Mouse (Mus musculus) embryonic facial prominence, embryonic 11.5 days (tissue): ENCODE data around the gene Negr1. TPM values are rescaled to one million over a fixed set of nuclear protein-coding genes. Genes with fewer than 3 reads are reported as not detected.

Experiments used
- ATAC-seq: fragments of 200-750 bp; cut with Nextera tagmentation; replicated peaks from 2 replicates; pipeline ENCODE4 v1.8.0; 2017; ENCODE audit warnings: low read depth; ENCODE audit not compliant: insufficient number of reproducible peaks, low FRiP score, low TSS enrichment
- DNase-seq: peaks from one replicate; pipeline ENCODE4 v3.0.0-alpha.2; 2015; ENCODE audit warnings: low spot score
- H3K27ac ChIP-seq: fragments of 300-500 bp; sonication (generic); replicated peaks from 2 replicates; pipeline ENCODE4 v1.5.1; 2014; ENCODE audit warnings: mild to moderate bottlenecking, low read depth, low read length, control low read depth
- H3K27me3 ChIP-seq: fragments of 300-500 bp; sonication (generic); 2 replicates; pipeline ENCODE4 v1.6.1; 2014; ENCODE audit warnings: mild to moderate bottlenecking, low read length, moderate library complexity, mixed read lengths; ENCODE audit not compliant: control insufficient read depth, insufficient read depth
- H3K36me3 ChIP-seq: fragments of 300-500 bp; sonication (generic); replicated peaks from 2 replicates; pipeline ENCODE4 v1.6.1; 2014; ENCODE audit warnings: low read depth, mild to moderate bottlenecking, low read length, moderate library complexity, mixed read lengths; ENCODE audit not compliant: control insufficient read depth, insufficient read depth
- H3K4me1 ChIP-seq: fragments of 300-500 bp; sonication (generic); 2 replicates; pipeline ENCODE4 v1.6.1; 2014; ENCODE audit warnings: low read length, mixed read lengths; ENCODE audit not compliant: control insufficient read depth, insufficient read depth
- H3K4me2 ChIP-seq: fragments of 300-500 bp; sonication (generic); 2 replicates; pipeline ENCODE4 v1.6.1; 2014; ENCODE audit warnings: low read depth, mild to moderate bottlenecking, control low read depth, low read length, moderate library complexity
- H3K4me3 ChIP-seq: fragments of 300-500 bp; sonication (generic); 2 replicates; pipeline ENCODE4 v1.5.1; 2014; ENCODE audit warnings: low read depth, low read length, control low read depth
- H3K9ac ChIP-seq: fragments of 300-500 bp; sonication (generic); replicated peaks from 2 replicates; pipeline ENCODE4 v1.6.1; 2014; ENCODE audit warnings: mild to moderate bottlenecking, control low read depth, low read length
- H3K9me3 ChIP-seq: fragments of 300-500 bp; sonication (generic); replicated peaks from 2 replicates; pipeline ENCODE4 v1.6.1; 2016; ENCODE audit warnings: mild to moderate bottlenecking, low read length, inconsistent platforms, mixed read lengths; ENCODE audit not compliant: control insufficient read depth
- WGBS: fragments of 180-500 bp; shearing (Covaris S2); extraction: QIAGEN DNeasy Blood & Tissue Kit; methylation state at CpG from one replicate; pipeline ENCODE4 v1.1.7; 2014; 5-methylcytosine and 5-hydroxymethylcytosine counted together
- polyA plus RNA-seq: library from polyadenylated mRNA; unstranded; fragments of >200 nt; fragmentation: Nextera tagmentation; extraction: Ambion mirVana; gene quantifications from 2 replicates; pipeline ENCODE4 v1.2.1, GENCODE M21; 2014

The Negr1 gene
- polyA plus RNA-seq, 1 experiment from 2014 or later = 3.4 TPM

- no peak overlapping the region for H3K4me2 ChIP-seq
- H3K9me3 ChIP-seq = no peaks in the 10 kb centered on the region
- WGBS = 75% methylated on average over 6 of the region's 6 CpGs
- ATAC-seq (no peak), DNase-seq (no peak)
- no peaks in the 10 kb centered on the region for H3K4me1 ChIP-seq
- no peaks in the 10 kb centered on the region for H3K36me3 ChIP-seq
- no peak overlapping the region for H3K9ac ChIP-seq
- H3K27me3 ChIP-seq = no peaks in the 10 kb centered on the region
- no peak overlapping the region for H3K4me3 ChIP-seq
- no peak overlapping the region for H3K27ac ChIP-seq
Observed at GRCm38 (mm10) chr3:156952970-156953369, 391.4 kb downstream of the Negr1 start.

- H3K4me1 ChIP-seq = no peaks in the 10 kb centered on the region
Observed at GRCm38 (mm10) chr3:156955094-156955493, 393.5 kb downstream of the Negr1 start.

GRCm38 (mm10) chr3:156958640-156959039, 397.0 kb downstream of the Negr1 start:
- Histone ChIP-seq H3K9me3 (no peaks in the 10 kb centered on the region), H3K4me1 (no peaks in the 10 kb centered on the region), H3K4me2 (no peak overlapping the region), H3K9ac (no peak overlapping the region), H3K27ac (no peak overlapping the region), H3K4me3 (no peak overlapping the region), H3K36me3 (no peaks in the 10 kb centered on the region), H3K27me3 (no peaks in the 10 kb centered on the region)
- WGBS = 94% methylated on average over 7 of the region's 7 CpGs
- ATAC-seq = no peak
- no peak for DNase-seq

More at GRCm38 (mm10) chr3:156955094-156955493, 393.5 kb downstream of the Negr1 start:
- DNase-seq (no peak), ATAC-seq (no peak)
- Histone ChIP-seq H3K27me3 (no peaks in the 10 kb centered on the region), H3K36me3 (no peaks in the 10 kb centered on the region), H3K9me3 (no peaks in the 10 kb centered on the region), H3K9ac (no peak overlapping the region), H3K4me2 (no peak overlapping the region), H3K27ac (no peak overlapping the region), H3K4me3 (no peak overlapping the region)
- 87% methylated on average over 4 of the region's 4 CpGs for WGBS

GRCm38 (mm10) chr3:156968764-156969163, 407.2 kb downstream of the Negr1 start:
- H3K36me3 ChIP-seq = no peaks in the 10 kb centered on the region
- H3K4me3 ChIP-seq = no peak overlapping the region
- no peaks in the 10 kb centered on the region for H3K4me1 ChIP-seq
- WGBS = 81% methylated on average over 2 of the region's 2 CpGs
- H3K4me2 ChIP-seq = no peak overlapping the region
- H3K27ac ChIP-seq = no peak overlapping the region
- H3K27me3 ChIP-seq = no peaks in the 10 kb centered on the region
- no peak overlapping the region for H3K9ac ChIP-seq
- DNase-seq (no peak), ATAC-seq (no peak)
- no peaks in the 10 kb centered on the region for H3K9me3 ChIP-seq

GRCm38 (mm10) chr3:156971104-156971503, 409.5 kb downstream of the Negr1 start:
- no peak overlapping the region for H3K9ac ChIP-seq
- H3K4me2 ChIP-seq = no peak overlapping the region
- H3K27ac ChIP-seq = no peak overlapping the region
- H3K4me1 ChIP-seq = no peaks in the 10 kb centered on the region
- H3K27me3 ChIP-seq = no peaks in the 10 kb centered on the region
- DNase-seq (no peak), ATAC-seq (no peak)
- H3K36me3 ChIP-seq = no peaks in the 10 kb centered on the region
- H3K4me3 ChIP-seq = no peak overlapping the region
- WGBS = 86% methylated on average over 2 of the region's 2 CpGs
- H3K9me3 ChIP-seq = no peaks in the 10 kb centered on the region

GRCm38 (mm10) chr3:156976816-156977215, 415.2 kb downstream of the Negr1 start:
- Histone ChIP-seq H3K9me3 (no peaks in the 10 kb centered on the region), H3K27me3 (no peaks in the 10 kb centered on the region), H3K9ac (no peak overlapping the region), H3K36me3 (no peaks in the 10 kb centered on the region), H3K4me2 (no peak overlapping the region), H3K27ac (no peak overlapping the region), H3K4me3 (no peak overlapping the region), H3K4me1 (no peaks in the 10 kb centered on the region)
- ATAC-seq = no peak
- no peak for DNase-seq
- 51% methylated on average over 2 of the region's 2 CpGs for WGBS

- no peak for DNase-seq
- Histone ChIP-seq H3K27ac (no peak overlapping the region), H3K9me3 (no peaks in the 10 kb centered on the region), H3K9ac (no peak overlapping the region), H3K27me3 (no peaks in the 10 kb centered on the region), H3K4me2 (no peak overlapping the region), H3K4me3 (no peak overlapping the region), H3K4me1 (no peaks in the 10 kb centered on the region), H3K36me3 (no peaks in the 10 kb centered on the region)
- WGBS = 74% methylated on average over 11 of the region's 11 CpGs
- ATAC-seq = no peak
Observed at GRCm38 (mm10) chr3:156980042-156980716, 418.6 kb downstream of the Negr1 start.

- no peak overlapping the region for H3K9ac ChIP-seq
- WGBS = 49% methylated on average over 4 of the region's 4 CpGs
Observed at GRCm38 (mm10) chr3:156982102-156982501, 420.5 kb downstream of the Negr1 start.

More at GRCm38 (mm10) chr3:156982102-156982501, 420.5 kb downstream of the Negr1 start:
- DNase-seq (no peak), ATAC-seq (no peak)
- Histone ChIP-seq H3K4me3 (no peak overlapping the region), H3K27ac (no peak overlapping the region), H3K4me1 (no peaks in the 10 kb centered on the region), H3K4me2 (no peak overlapping the region), H3K9me3 (no peaks in the 10 kb centered on the region), H3K36me3 (no peaks in the 10 kb centered on the region), H3K27me3 (no peaks in the 10 kb centered on the region)
